Mouse (Mus musculus) myocyte (in vitro differentiated cells): ENCODE results near the gene Tmem63b. TPM values are rescaled to one million over a fixed set of nuclear protein-coding genes. Genes with fewer than 3 reads are reported as not detected.

ENCODE experiments used
- H3K27me3 ChIP-seq: one replicate; pipeline ENCODE4 v1.6.1; 2011; ENCODE audit not compliant: control insufficient read depth, insufficient read depth, insufficient read length
- H3K36me3 ChIP-seq: one replicate; pipeline ENCODE4 v1.6.1; 2011; ENCODE audit not compliant: control insufficient read depth, insufficient read depth
- H3K4me2 ChIP-seq: one replicate; pipeline ENCODE4 v1.6.1; 2011; ENCODE audit warnings: low read depth, control low read depth
- H3K4me3 ChIP-seq: one replicate; pipeline ENCODE4 v1.5.1; 2011; ENCODE audit warnings: mild to moderate bottlenecking, control low read depth, moderate library complexity
- H3K79me2 ChIP-seq: one replicate; pipeline ENCODE4 v1.6.1; 2011; ENCODE audit not compliant: control insufficient read depth, insufficient read depth
- H3ac ChIP-seq: one replicate; pipeline ENCODE4 v1.6.1; 2011; ENCODE audit not compliant: control insufficient read depth, insufficient read length
- CEBPB ChIP-seq: IDR thresholded peaks from 2 replicates; pipeline ENCODE4 v1.6.1; 2011; ENCODE audit warnings: mild to moderate bottlenecking, moderate library complexity; ENCODE audit not compliant: poor library complexity, insufficient read depth, severe bottlenecking
- E2F4 ChIP-seq: IDR thresholded peaks from one replicate; pipeline ENCODE4 v1.6.1; 2011; ENCODE audit warnings: mild to moderate bottlenecking, control low read depth, moderate library complexity; ENCODE audit not compliant: insufficient read depth
- MAX ChIP-seq: IDR thresholded peaks from one replicate; pipeline ENCODE4 v1.6.1; 2011; ENCODE audit warnings: low read depth, mild to moderate bottlenecking, control low read depth
- MYOD1 ChIP-seq, 3 experiments: IDR thresholded peaks; one replicate each; pipeline ENCODE4 v1.6.1; 2011; ENCODE audit warnings: control low read depth in 2 of 3, low read depth in 2 of 3, mild to moderate bottlenecking in 2 of 3, moderate library complexity in 1 of 3; ENCODE audit not compliant: insufficient read length in 2 of 3, control insufficient read depth in 1 of 3
- MYOG ChIP-seq, 3 experiments: IDR thresholded peaks; one replicate each; pipeline ENCODE4 v1.6.1; 2011; ENCODE audit warnings: control low read depth in 2 of 3, low read depth in 2 of 3, mild to moderate bottlenecking in 2 of 3; ENCODE audit not compliant: insufficient read length in 2 of 3, control insufficient read depth in 1 of 3, insufficient read depth in 1 of 3
- POLR2A ChIP-seq: IDR thresholded peaks from one replicate; pipeline ENCODE4 v1.6.1; 2011; ENCODE audit warnings: low read depth, mild to moderate bottlenecking, control low read depth, moderate library complexity; ENCODE audit not compliant: insufficient read length
- POLR2AphosphoS2 ChIP-seq: IDR thresholded peaks from one replicate; pipeline ENCODE4 v1.6.1; 2011; ENCODE audit warnings: low read depth, control low read depth; ENCODE audit not compliant: insufficient read length
- REST ChIP-seq: IDR thresholded peaks from one replicate; pipeline ENCODE4 v1.6.1; 2011; ENCODE audit warnings: mild to moderate bottlenecking, control low read depth, moderate library complexity; ENCODE audit not compliant: insufficient read depth, insufficient read length
- SRF ChIP-seq: IDR thresholded peaks from one replicate; pipeline ENCODE4 v1.6.1; 2011; ENCODE audit warnings: low read depth; ENCODE audit not compliant: control insufficient read depth, insufficient read length
- TCF12 ChIP-seq: IDR thresholded peaks from one replicate; pipeline ENCODE4 v1.6.1; 2011; ENCODE audit warnings: mild to moderate bottlenecking, control low read depth; ENCODE audit not compliant: poor library complexity, insufficient read depth, severe bottlenecking
- TCF3 ChIP-seq: IDR thresholded peaks from one replicate; pipeline ENCODE4 v1.6.1; 2011; ENCODE audit warnings: low read depth, control low read depth; ENCODE audit not compliant: insufficient read length
- USF1 ChIP-seq: IDR thresholded peaks from one replicate; pipeline ENCODE4 v1.6.1; 2011; ENCODE audit warnings: low read depth, mild to moderate bottlenecking, control low read depth, moderate library complexity
- polyA plus RNA-seq: library from polyadenylated mRNA; unstranded; fragments of >200 nt; fragmentation: generic; extraction: Trizol; gene quantifications from one replicate; pipeline ENCODE4 v1.2.1, GENCODE M21; 2012; ENCODE audit warnings: missing spikeins

Gene Tmem63b
- polyA plus RNA-seq, 1 experiment, result 58.4 TPM

DNA sequence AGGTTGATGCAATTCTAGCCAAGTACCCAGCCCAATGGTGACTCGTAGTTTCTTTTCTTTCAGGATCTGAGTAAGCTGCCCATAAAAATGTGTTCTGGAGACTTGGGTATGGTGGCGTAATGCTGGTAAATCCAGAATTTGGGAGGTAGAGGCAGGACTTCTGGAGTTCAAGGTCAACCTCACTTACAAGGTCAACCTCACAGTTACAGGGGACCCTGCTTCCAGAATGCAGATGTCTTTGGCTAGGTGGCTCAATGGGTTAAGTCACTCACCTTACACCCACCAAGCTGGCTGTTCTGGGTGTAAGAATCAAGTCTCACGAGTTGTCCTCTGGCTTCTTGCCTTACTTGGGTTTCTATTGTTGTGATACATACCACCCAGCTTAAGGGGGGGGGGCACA lies 70.0 kb downstream of the Tmem63b start:
- Histone ChIP-seq H3K4me3 (no peak overlapping the region), H3K27me3 (no peaks in the 10 kb centered on the region), H3K4me2 (peak overlapping the region; percentile 72), H3K36me3 (no peaks in the 10 kb centered on the region), H3K79me2 (no peaks in the 10 kb centered on the region), H3ac (no peak overlapping the region)
- TF ChIP-seq CEBPB (peak; percentile 46; the same call in 1 of the 2 replicates), SRF (no peak)

- Histone ChIP-seq H3K4me3 (no peak overlapping the region), H3ac (no peak overlapping the region), H3K79me2 (no peaks in the 10 kb centered on the region), H3K4me2 (peak overlapping the region; percentile 72), H3K36me3 (no peaks in the 10 kb centered on the region), H3K27me3 (no peaks in the 10 kb centered on the region)
- no peak for TF ChIP-seq POLR2AphosphoS2
- peak; percentile 100 for TF ChIP-seq MYOG (IDR thresholded peaks at IDR 0.05; ENCODE audit: control insufficient read depth in 1 of 3, insufficient read depth in 1 of 3, insufficient read length in 2 of 3, low read depth in 2 of 3)
- TF ChIP-seq TCF12, result peak; percentile 99
- TF ChIP-seq REST, result peak; percentile 65
- TF ChIP-seq POLR2A, result peak; percentile 32
- TF ChIP-seq E2F4, result no peak
- no peak for TF ChIP-seq USF1
- peak; percentile 82; the same call in 1 of the 2 replicates for TF ChIP-seq CEBPB
- peak; percentile 93 to 100 (median 100) for TF ChIP-seq MYOD1 (IDR thresholded peaks at IDR 0.05; ENCODE audit: control insufficient read depth in 1 of 3, insufficient read length in 2 of 3, low read depth in 2 of 3)
- no peak for TF ChIP-seq SRF
- peak; percentile 99 for TF ChIP-seq TCF3
Observed at GRCm38 (mm10) chr17:45616046-45616650, 70.6 kb downstream of the Tmem63b start.

DNA sequence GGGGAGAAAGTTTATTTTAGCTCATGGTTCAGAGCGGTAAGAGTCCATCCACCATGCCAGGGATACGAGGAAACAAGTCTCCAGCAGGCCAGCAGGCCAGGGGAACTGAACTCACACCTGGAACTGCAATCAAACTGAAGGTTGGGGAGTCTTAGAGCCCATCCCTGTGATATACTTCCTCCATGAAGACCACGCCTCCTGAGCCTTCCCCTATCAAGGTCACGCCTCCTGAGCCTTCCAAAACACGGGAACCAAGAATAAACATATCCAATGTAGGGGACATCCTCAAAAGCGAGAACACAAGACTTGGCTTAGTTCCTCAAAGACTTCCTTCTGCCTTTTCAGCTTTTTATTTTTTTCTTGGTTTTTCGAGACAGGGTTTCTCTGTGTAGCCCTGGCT lies 73.8 kb downstream of the Tmem63b start:
- no peaks in the 10 kb centered on the region for H3K27me3 ChIP-seq
- H3K4me2 ChIP-seq, result no peak overlapping the region
- H3K4me3 ChIP-seq, result no peak overlapping the region
- H3K36me3 ChIP-seq, result no peaks in the 10 kb centered on the region
- no peak for TF ChIP-seq USF1
- TF ChIP-seq POLR2A, result no peak
- TF ChIP-seq SRF, result no peak
- no peak for TF ChIP-seq E2F4
- TF ChIP-seq MAX, result no peak
- TF ChIP-seq POLR2AphosphoS2, result no peak
- no peak for TF ChIP-seq REST
- TF ChIP-seq TCF12, result no peak
- no peak for TF ChIP-seq TCF3
- TF ChIP-seq MYOG (IDR thresholded peaks at IDR 0.05; ENCODE audit: control insufficient read depth in 1 of 3, insufficient read depth in 1 of 3, insufficient read length in 2 of 3, low read depth in 2 of 3), result no peak
- TF ChIP-seq MYOD1 (IDR thresholded peaks at IDR 0.05; ENCODE audit: control insufficient read depth in 1 of 3, insufficient read length in 2 of 3, low read depth in 2 of 3), result no peak
- no peak for TF ChIP-seq CEBPB
- H3K79me2 ChIP-seq, result no peaks in the 10 kb centered on the region
- H3ac ChIP-seq, result no peak overlapping the region

DNA sequence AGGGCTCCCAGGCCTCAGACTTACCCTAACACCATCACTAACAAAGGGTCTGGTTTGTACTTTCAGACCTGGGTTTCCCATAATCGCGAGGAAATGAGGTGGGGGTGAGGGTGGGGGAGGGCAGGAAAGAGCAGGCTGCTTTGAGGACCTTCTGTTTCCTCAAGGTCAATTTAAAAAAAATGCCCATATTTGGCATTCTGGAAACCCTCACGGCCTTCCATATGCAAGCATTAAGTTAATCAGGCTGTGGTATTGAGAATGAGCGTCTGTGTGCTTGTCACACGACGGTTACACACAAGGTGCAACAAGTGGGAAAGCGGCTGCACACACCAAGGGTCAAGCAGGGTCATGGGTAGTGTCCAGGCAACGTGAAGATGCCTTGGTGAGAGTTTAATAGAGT lies 74.7 kb downstream of the Tmem63b start:
- Histone ChIP-seq H3K27me3 (no peaks in the 10 kb centered on the region), H3K79me2 (no peaks in the 10 kb centered on the region), H3K4me3 (no peak overlapping the region), H3K36me3 (no peaks in the 10 kb centered on the region), H3ac (no peak overlapping the region), H3K4me2 (no peak overlapping the region)
- no peak for TF ChIP-seq POLR2A
- peak; percentile 51 for TF ChIP-seq SRF

Other genes with a start within 250 kb of the Tmem63b start
- 0.07 TPM for gene Spats1, start 211.5 kb downstream of the Tmem63b start, polyA plus RNA-seq
- 15.5 TPM for gene Aars2, start 180.1 kb downstream of the Tmem63b start, polyA plus RNA-seq
- gene Tcte1, start 163.5 kb downstream of the Tmem63b start, polyA plus RNA-seq, result not detected
- gene Tmem151b, start 137.2 kb downstream of the Tmem63b start, polyA plus RNA-seq, result 0.30 TPM
- gene Nfkbie, start 131.2 kb downstream of the Tmem63b start, polyA plus RNA-seq, result 7.3 TPM
- 80.1 TPM for gene Slc35b2, start 123.0 kb downstream of the Tmem63b start, polyA plus RNA-seq
- gene Hsp90ab1, start 113.6 kb downstream of the Tmem63b start, polyA plus RNA-seq, result 1,606 TPM
- gene Slc29a1, start 87.3 kb downstream of the Tmem63b start, polyA plus RNA-seq, result 913 TPM
- 576 TPM for gene Mymx, start 84.8 kb downstream of the Tmem63b start, polyA plus RNA-seq
- 0.38 TPM for gene Capn11, start 27.6 kb downstream of the Tmem63b start, polyA plus RNA-seq
- 276 TPM for gene Mrpl14, start 583 bp downstream of the Tmem63b start, polyA plus RNA-seq
- 0.17 TPM for gene 1600014C23Rik, start 46.9 kb upstream of the Tmem63b start, polyA plus RNA-seq